17 mouse cellular contexts compared by ENCODE assay signal in genomic region chr17:33729215-33729614, GRCm38 (mm10). TPM values are rescaled to one million over a fixed set of nuclear protein-coding genes. Genes with fewer than 3 reads are reported as not detected.
A peak's percentile ranks its signal among the peaks of the same experiment; 100 is the strongest.
DNase-seq lines count a peak whose midpoint lies in the region; ATAC-seq and TF ChIP-seq lines count a peak whose summit lies in the region.
"Had no signal": no experiment of that assay in that cellular context is flagged by ENCODE, and none has a peak within 500 bp of the region (broad histone marks: within the 10 kb centered on the region; RNA-seq: fewer than 3 reads in every experiment).

No protein-coding gene starts in this region.

- TF ChIP-seq CTCF in layer of hippocampus, adult 2 months (conservative IDR thresholded peaks at IDR 0.05) = peak; percentile 72
- TF ChIP-seq CTCF in stomach, postnatal 0 days (IDR thresholded peaks at IDR 0.05; ENCODE audit: low read depth) = peak; percentile 66

- intact Hi-C loops in heart, postnatal 10 days (cut with DNase I) = loop anchor here (2.0 kb wide), 1 partner anchor 74 kb away; no protein-coding TSS in a partner anchor

- no peak overlapping the region for H3K9ac ChIP-seq in stomach, postnatal 0 days (ENCODE audit: low read length)
- H3K9ac ChIP-seq: embryonic facial prominence, embryonic 13.5 days; forebrain, embryonic 15.5 days; liver, embryonic 13.5 days; midbrain, embryonic 15.5 days had no signal

- DNase-seq in heart, adult 11 months = peak; percentile 45
- no peak for DNase-seq in heart, postnatal 10 days
- no peak for DNase-seq in layer of hippocampus, adult 2 months (ENCODE audit: low spot score in 2 of 2)
- DNase-seq in layer of hippocampus, adult 9-10 months (ENCODE audit: low spot score) = no peak
- peak; percentile 29 for DNase-seq in testis, postnatal 10 days (ENCODE audit: low spot score)
- DNase-seq in testis, postnatal 14 days (ENCODE audit: low spot score) = no peak
- DNase-seq in stomach, postnatal 0 days (ENCODE audit: low spot score) = no peak
- no peak for DNase-seq in thymus, postnatal 10 days (ENCODE audit: low spot score in 2 of 2)
- DNase-seq: cerebellum, postnatal 14 days; gastrocnemius, postnatal 36 days; heart, postnatal 4 days; kidney, adult 11 months; liver, embryonic 13.5 days; right cerebral cortex, postnatal 14 days had no signal

- H3K4me1 ChIP-seq in stomach, postnatal 0 days (replicated peaks; ENCODE audit: control insufficient read depth, insufficient read depth) = no peaks in the 10 kb centered on the region
- H3K4me1 ChIP-seq: embryonic facial prominence, embryonic 13.5 days; forebrain, embryonic 15.5 days; liver, embryonic 13.5 days; midbrain, embryonic 15.5 days had no signal

- H3K27me3 ChIP-seq in stomach, postnatal 0 days (ENCODE audit: control insufficient read depth, insufficient read depth, low read length) = no peaks in the 10 kb centered on the region
- H3K27me3 ChIP-seq: embryonic facial prominence, embryonic 13.5 days; forebrain, embryonic 15.5 days; liver, embryonic 13.5 days; midbrain, embryonic 15.5 days had no signal

- TF ChIP-seq EP300 in stomach, postnatal 0 days (optimal IDR thresholded peaks at IDR 0.05) = no peak

- no peaks in the 10 kb centered on the region for H3K9me3 ChIP-seq in stomach, postnatal 0 days (ENCODE audit: control insufficient read depth, low read length)
- H3K9me3 ChIP-seq: embryonic facial prominence, embryonic 13.5 days; forebrain, embryonic 15.5 days; liver, embryonic 13.5 days; midbrain, embryonic 15.5 days had no signal

- no peak overlapping the region for H3K4me2 ChIP-seq in stomach, postnatal 0 days (replicated peaks; ENCODE audit: low read depth)
- H3K4me2 ChIP-seq: embryonic facial prominence, embryonic 13.5 days; forebrain, embryonic 15.5 days; liver, embryonic 13.5 days; midbrain, embryonic 15.5 days had no signal

- no peak overlapping the region for H3K27ac ChIP-seq in layer of hippocampus, adult 2 months
- no peak overlapping the region for H3K27ac ChIP-seq in stomach, postnatal 0 days (replicated peaks)
- H3K27ac ChIP-seq: embryonic facial prominence, embryonic 13.5 days; forebrain, embryonic 15.5 days; liver, embryonic 13.5 days; midbrain, embryonic 15.5 days had no signal

- no peak overlapping the region for H3K4me3 ChIP-seq in layer of hippocampus, adult 2 months
- H3K4me3 ChIP-seq in stomach, postnatal 0 days (ENCODE audit: low read depth, low read length) = no peak overlapping the region
- H3K4me3 ChIP-seq: embryonic facial prominence, embryonic 13.5 days; forebrain, embryonic 15.5 days; liver, embryonic 13.5 days; midbrain, embryonic 15.5 days had no signal

- H3K36me3 ChIP-seq in stomach, postnatal 0 days (ENCODE audit: control insufficient read depth, insufficient read depth, low read length) = no peaks in the 10 kb centered on the region
- H3K36me3 ChIP-seq: embryonic facial prominence, embryonic 13.5 days; forebrain, embryonic 15.5 days; liver, embryonic 13.5 days; midbrain, embryonic 15.5 days had no signal

- WGBS in stomach, postnatal 0 days = 60% methylated on average over 2 of the region's 2 CpGs

- ATAC-seq in stomach, postnatal 0 days (ENCODE audit: low FRiP score, low TSS enrichment) = no peak
- ATAC-seq: forebrain, embryonic 15.5 days; midbrain, embryonic 15.5 days had no signal

RNA-seq across cellular contexts. Expression of gene March2, which starts 10.7 kb away (rescaled TPM):
- 100 to 1,000 TPM; 120 to 121 TPM for total RNA-seq in heart, postnatal 10 days (2021)
- 10 to 100 TPM; 84.7 to 86.1 TPM for total RNA-seq in layer of hippocampus, adult 2 months (2021)
- 51.1 and 54.6 TPM in 2 replicates for polyA plus RNA-seq in stomach, postnatal 0 days (2015; fragmentation: Nextera tagmentation; extraction: Ambion mirVana)

RNA-seq across cellular contexts. Expression of gene Rab11b, which starts 31.1 kb away (rescaled TPM):
- 100 to 1,000 TPM; 343 to 349 TPM for total RNA-seq in heart, postnatal 10 days (2021)
- total RNA-seq in layer of hippocampus, adult 2 months (2021) = 100 to 1,000 TPM; 306 to 322 TPM
- 164 TPM in 2 replicates for polyA plus RNA-seq in stomach, postnatal 0 days (2015; fragmentation: Nextera tagmentation; extraction: Ambion mirVana)

RNA-seq across cellular contexts. Expression of gene Hnrnpm, which starts 42.6 kb away (rescaled TPM):
- total RNA-seq in heart, postnatal 10 days (2021) = 100 to 1,000 TPM; 127 to 144 TPM
- total RNA-seq in layer of hippocampus, adult 2 months (2021) = 100 to 1,000 TPM; 164 to 178 TPM
- polyA plus RNA-seq in stomach, postnatal 0 days (2015; fragmentation: Nextera tagmentation; extraction: Ambion mirVana) = 115 and 122 TPM in 2 replicates

RNA-seq across cellular contexts. Expression of gene Angptl4, which starts 52.4 kb away (rescaled TPM):
- total RNA-seq in heart, postnatal 10 days (2021) = 100 to 1,000 TPM in 1 of 2 experiments, 10 to 100 TPM in 1; 34.9 to 119 TPM
- 1 to 10 TPM; 4.1 to 4.2 TPM for total RNA-seq in layer of hippocampus, adult 2 months (2021)
- 31.3 and 42.4 TPM in 2 replicates for polyA plus RNA-seq in stomach, postnatal 0 days (2015; fragmentation: Nextera tagmentation; extraction: Ambion mirVana)

Comparison
In these comparisons a context has a peak if more than half of its experiments do, and no peak if none do; other contexts are left out.
1. DNase-seq: peak in heart, adult 11 months (single experiment) and testis, postnatal 10 days (single experiment); none in heart, postnatal 10 days (0 of 2), layer of hippocampus, adult 2 months (0 of 2), layer of hippocampus, adult 9-10 months (single experiment), testis, postnatal 14 days (single experiment), stomach, postnatal 0 days (single experiment) and thymus, postnatal 10 days (0 of 2).